Mouse (Mus musculus): ENCODE data around the gene Rnf223. TPM values are rescaled to one million over a fixed set of nuclear protein-coding genes. Genes with fewer than 3 reads are reported as not detected.

Rnf223 gene
- 0.26 TPM for total RNA-seq (2023)

GRCm38 (mm10) chr4:156130436-156130835 lies at the start of gene Rnf223:
TSS of gene Rnf223 (plus strand) at chr4:156130513.

GRCm38 (mm10) chr4:156109570-156110331 lies 20.6 kb upstream of the Rnf223 start, which contains the start of gene 9430015G10Rik:
TSS of gene 9430015G10Rik (plus strand) at chr4:156109982.

Other genes with a start within 250 kb of the Rnf223 start
- 33.6 TPM for gene Pusl1, start 238.7 kb upstream of the Rnf223 start, total RNA-seq (2023)
- gene Acap3, start 238.7 kb upstream of the Rnf223 start, total RNA-seq (2023): 46.6 TPM
- gene Ube2j2, start 186.7 kb upstream of the Rnf223 start, total RNA-seq (2023): 147 TPM
- 7.1 TPM for gene C1qtnf12, start 168.2 kb upstream of the Rnf223 start, total RNA-seq (2023)
- 4.5 TPM for gene B3galt6, start 137.9 kb upstream of the Rnf223 start, total RNA-seq (2023)
- 221 TPM for gene Sdf4, start 137.6 kb upstream of the Rnf223 start, total RNA-seq (2023)
- 33.2 TPM for gene Tnfrsf4, start 116.7 kb upstream of the Rnf223 start, total RNA-seq (2023)
- gene Tnfrsf18, start 104.3 kb upstream of the Rnf223 start, total RNA-seq (2023): 59.7 TPM
- gene Ttll10, start 71.1 kb upstream of the Rnf223 start, total RNA-seq (2023): not detected
- 37.9 TPM for gene 9430015G10Rik, start 20.5 kb upstream of the Rnf223 start, total RNA-seq (2023)
- 5.0 TPM for gene Agrn, start 67.0 kb downstream of the Rnf223 start, total RNA-seq (2023)
- 10.8 TPM for gene Isg15, start 70.3 kb downstream of the Rnf223 start, total RNA-seq (2023)
- gene AW011738, start 72.8 kb downstream of the Rnf223 start, total RNA-seq (2023): 8.2 TPM
- gene Perm1, start 85.4 kb downstream of the Rnf223 start, total RNA-seq (2023): 0.62 TPM
- gene Plekhn1, start 104.3 kb downstream of the Rnf223 start, total RNA-seq (2023): 49.1 TPM
- gene Noc2l, start 105.5 kb downstream of the Rnf223 start, total RNA-seq (2023): 96.5 TPM
- gene Samd11, start 125.1 kb downstream of the Rnf223 start, total RNA-seq (2023): 1.6 TPM
- not detected for gene Vmn2r-ps159, start 200.6 kb downstream of the Rnf223 start, total RNA-seq (2023)